Mouse (Mus musculus) neural tube, embryonic 11.5 days (tissue): ENCODE measurements around the gene Dnah2. TPM values are rescaled to one million over a fixed set of nuclear protein-coding genes. Genes with fewer than 3 reads are reported as not detected.

Experiments used
- ATAC-seq: fragments of 200-750 bp; cut with Nextera tagmentation; 2 replicates; pipeline ENCODE4 v1.8.0; 2017; ENCODE audit warnings: moderate number of reproducible peaks, mild to moderate bottlenecking, moderate TSS enrichment, moderate library complexity; ENCODE audit not compliant: insufficient read depth, low FRiP score, low TSS enrichment
- DNase-seq: peaks from one replicate; pipeline ENCODE4 v3.0.0-alpha.2; 2015; ENCODE audit warnings: low spot score
- H3K27ac ChIP-seq: fragments of 300-500 bp; sonication (generic); 2 replicates; pipeline ENCODE4 v1.5.1; 2014; ENCODE audit warnings: low read depth, mild to moderate bottlenecking, low read length
- H3K27me3 ChIP-seq: fragments of 300-500 bp; sonication (generic); 2 replicates; pipeline ENCODE4 v1.6.1; 2014; ENCODE audit warnings: mild to moderate bottlenecking, low read length, mixed read lengths; ENCODE audit not compliant: control insufficient read depth, insufficient read depth
- H3K36me3 ChIP-seq: fragments of 300-500 bp; sonication (generic); 2 replicates; pipeline ENCODE4 v1.6.1; 2014; ENCODE audit warnings: mild to moderate bottlenecking, low read length, moderate library complexity, mixed read lengths; ENCODE audit not compliant: control insufficient read depth, insufficient read depth
- H3K4me1 ChIP-seq: fragments of 300-500 bp; sonication (generic); 2 replicates; pipeline ENCODE4 v1.6.1; 2014; ENCODE audit warnings: low read length, mixed read lengths; ENCODE audit not compliant: control insufficient read depth, insufficient read depth
- H3K4me2 ChIP-seq: fragments of 300-500 bp; sonication (generic); 2 replicates; pipeline ENCODE4 v1.6.1; 2014; ENCODE audit warnings: low read depth, mild to moderate bottlenecking, moderate library complexity
- H3K4me3 ChIP-seq: fragments of 300-500 bp; sonication (generic); 2 replicates; pipeline ENCODE4 v1.5.1; 2014; ENCODE audit warnings: low read depth, low read length
- H3K9ac ChIP-seq: fragments of 300-500 bp; sonication (generic); 2 replicates; pipeline ENCODE4 v1.6.1; 2014; ENCODE audit warnings: mild to moderate bottlenecking, low read length
- H3K9me3 ChIP-seq: fragments of 300-500 bp; sonication (generic); 2 replicates; pipeline ENCODE4 v1.6.1; 2016; ENCODE audit warnings: low read length; ENCODE audit not compliant: control insufficient read depth
- WGBS: fragments of 180-500 bp; shearing (Covaris S2); extraction: QIAGEN DNeasy Blood & Tissue Kit; methylation state at CpG from one replicate; pipeline ENCODE4 v1.1.7; 2014; 5-methylcytosine and 5-hydroxymethylcytosine counted together
- polyA plus RNA-seq: library from polyadenylated mRNA; unstranded; fragments of >200 nt; fragmentation: Nextera tagmentation; extraction: Ambion mirVana; gene quantifications from 2 replicates; pipeline ENCODE4 v1.2.1, GENCODE M21; 2014

Gene Dnah2
- polyA plus RNA-seq, 1 experiment from 2014 or later, result 0.92 TPM

DNA sequence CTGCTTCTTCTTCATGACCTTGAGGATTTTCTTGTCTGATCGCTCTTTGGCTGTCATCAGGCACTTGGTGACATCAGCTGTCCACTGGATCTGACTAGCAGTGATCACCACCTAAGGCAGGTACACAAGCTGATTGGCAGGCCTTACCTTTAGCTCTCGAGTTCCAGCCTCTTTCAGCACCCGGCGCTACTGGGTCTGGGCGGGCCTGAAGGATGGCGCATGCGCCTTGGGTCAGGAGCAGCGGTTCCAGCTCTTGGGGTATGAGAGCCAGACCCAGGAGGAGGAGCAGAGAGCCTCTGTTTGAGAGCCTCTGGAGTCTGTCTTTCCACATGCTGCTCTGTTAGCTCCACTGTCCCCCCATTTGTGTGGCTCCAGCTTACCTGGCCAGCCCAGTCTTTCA lies 71.3 kb downstream of the Dnah2 start:
- no peaks in the 10 kb centered on the region for H3K36me3 ChIP-seq
- H3K9me3 ChIP-seq, result no peaks in the 10 kb centered on the region
- H3K9ac ChIP-seq, result no peak overlapping the region
- no peaks in the 10 kb centered on the region for H3K4me1 ChIP-seq
- H3K4me3 ChIP-seq, result no peak overlapping the region
- H3K27me3 ChIP-seq, result no peaks in the 10 kb centered on the region
- H3K4me2 ChIP-seq, result no peak overlapping the region
- no peak for DNase-seq
- H3K27ac ChIP-seq, result no peak overlapping the region
- WGBS, result 85% methylated on average over 8 of the region's 8 CpGs
- ATAC-seq, result no peak

- H3K36me3 ChIP-seq, result no peaks in the 10 kb centered on the region
- no peaks in the 10 kb centered on the region for H3K9me3 ChIP-seq
- no peak overlapping the region for H3K4me2 ChIP-seq
- 88% methylated on average over 10 of the region's 10 CpGs for WGBS
- H3K9ac ChIP-seq, result no peak overlapping the region
- no peak overlapping the region for H3K4me3 ChIP-seq
- ATAC-seq (no peak), DNase-seq (no peak)
- H3K4me1 ChIP-seq, result no peaks in the 10 kb centered on the region; the same call in 1 of the 2 replicates
- H3K27me3 ChIP-seq, result no peaks in the 10 kb centered on the region
- H3K27ac ChIP-seq, result no peak overlapping the region
Measured at GRCm38 (mm10) chr11:69476802-69477201, 72.1 kb downstream of the Dnah2 start.

- Histone ChIP-seq H3K4me1 (peaks cover 4% of the 10 kb centered on the region; the same call in 1 of the 2 replicates), H3K27ac (no peak overlapping the region), H3K4me2 (no peak overlapping the region), H3K9ac (no peak overlapping the region), H3K36me3 (no peaks in the 10 kb centered on the region), H3K27me3 (no peaks in the 10 kb centered on the region), H3K4me3 (no peak overlapping the region), H3K9me3 (no peaks in the 10 kb centered on the region)
- 51% methylated on average over 5 of the region's 5 CpGs for WGBS
- no peak for ATAC-seq
- no peak for DNase-seq
Measured at GRCm38 (mm10) chr11:69474737-69475136, 74.2 kb downstream of the Dnah2 start.

- 81% methylated on average over 5 of the region's 5 CpGs for WGBS
- Histone ChIP-seq H3K4me3 (no peak overlapping the region), H3K27ac (no peak overlapping the region), H3K4me1 (peaks cover 4% of the 10 kb centered on the region; the same call in 1 of the 2 replicates), H3K9me3 (no peaks in the 10 kb centered on the region), H3K4me2 (no peak overlapping the region), H3K36me3 (no peaks in the 10 kb centered on the region), H3K27me3 (no peaks in the 10 kb centered on the region), H3K9ac (no peak overlapping the region)
- DNase-seq (no peak), ATAC-seq (no peak)
Measured at GRCm38 (mm10) chr11:69472687-69473086, 76.2 kb downstream of the Dnah2 start.

DNA sequence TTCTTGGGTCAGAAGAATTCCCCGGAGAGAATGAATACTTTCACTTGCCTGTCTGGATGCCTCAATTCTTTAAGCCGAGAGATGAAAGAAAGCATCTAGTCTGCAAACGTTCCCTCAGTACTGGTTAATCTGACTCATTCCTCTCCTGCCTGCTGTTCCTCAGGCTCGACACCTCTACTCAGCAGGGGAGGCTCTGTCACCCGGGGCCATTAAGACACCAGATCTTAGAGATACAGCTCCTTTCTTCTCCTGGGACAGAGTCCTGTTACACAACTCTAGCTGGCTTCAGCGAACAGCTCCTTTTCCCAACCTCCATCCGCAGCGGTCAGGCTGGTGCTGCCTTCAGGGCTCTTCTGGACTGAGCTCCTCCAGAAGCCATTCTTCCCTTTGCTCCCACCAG lies 77.4 kb downstream of the Dnah2 start:
- Histone ChIP-seq H3K36me3 (no peaks in the 10 kb centered on the region), H3K4me2 (no peak overlapping the region), H3K27ac (no peak overlapping the region), H3K4me3 (no peak overlapping the region), H3K9me3 (no peaks in the 10 kb centered on the region), H3K9ac (no peak overlapping the region), H3K4me1 (peaks cover 4% of the 10 kb centered on the region; the same call in 1 of the 2 replicates), H3K27me3 (no peaks in the 10 kb centered on the region)
- WGBS, result 18% methylated on average over 8 of the region's 8 CpGs
- ATAC-seq (no peak), DNase-seq (no peak)

DNA sequence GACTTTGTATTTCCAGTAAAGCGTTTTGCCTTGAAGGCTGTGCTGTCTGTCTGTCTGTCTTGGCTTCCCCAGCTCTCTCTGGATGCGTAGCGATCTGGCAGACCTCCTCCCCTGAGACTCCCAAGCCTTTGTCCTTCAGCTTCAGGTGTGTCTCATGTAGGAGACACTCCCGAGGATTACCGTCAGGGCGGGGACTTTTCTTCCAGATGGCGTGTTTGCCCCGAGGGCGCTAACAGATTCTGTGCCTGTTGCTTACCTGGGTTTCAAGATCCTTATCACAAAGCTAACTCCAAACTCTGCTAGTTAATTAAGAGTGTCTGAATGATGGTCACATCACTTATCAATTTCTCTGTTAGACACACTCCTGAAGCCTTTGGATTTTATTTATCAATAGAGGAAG lies 79.6 kb downstream of the Dnah2 start:
- H3K27me3 ChIP-seq, result no peaks in the 10 kb centered on the region
- DNase-seq (no peak), ATAC-seq (no peak)
- no peak overlapping the region for H3K27ac ChIP-seq
- no peak overlapping the region for H3K9ac ChIP-seq
- H3K4me2 ChIP-seq, result no peak overlapping the region
- H3K9me3 ChIP-seq, result no peaks in the 10 kb centered on the region
- WGBS, result 93% methylated on average over 9 of the region's 9 CpGs
- no peaks in the 10 kb centered on the region for H3K36me3 ChIP-seq
- H3K4me1 ChIP-seq, result peaks cover 4% of the 10 kb centered on the region; the same call in 1 of the 2 replicates
- no peak overlapping the region for H3K4me3 ChIP-seq

DNA sequence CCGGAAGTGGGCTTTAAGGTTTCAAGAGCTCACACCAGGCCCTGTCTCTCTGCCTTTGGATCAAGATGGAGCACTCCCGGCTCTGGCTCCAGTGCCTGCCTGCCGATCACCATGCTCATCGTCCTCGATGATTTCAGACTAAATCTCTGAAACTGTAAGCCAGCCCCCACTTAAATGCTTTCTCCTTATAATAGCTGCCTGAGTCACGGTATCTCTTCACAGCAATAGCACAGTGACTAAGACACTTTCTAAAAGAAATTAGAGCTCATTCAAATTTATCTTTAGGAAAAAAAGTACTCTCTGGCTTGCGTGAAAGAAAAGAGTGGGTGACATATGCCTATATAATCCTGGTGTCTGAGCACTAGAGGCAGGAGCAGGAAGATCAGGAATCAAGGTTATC lies 84.9 kb downstream of the Dnah2 start:
- H3K4me2 ChIP-seq, result no peak overlapping the region
- no peak for ATAC-seq
- no peaks in the 10 kb centered on the region for H3K9me3 ChIP-seq
- no peaks in the 10 kb centered on the region for H3K4me1 ChIP-seq
- no peak overlapping the region for H3K9ac ChIP-seq
- DNase-seq, result no peak
- no peak overlapping the region for H3K27ac ChIP-seq
- no peaks in the 10 kb centered on the region for H3K27me3 ChIP-seq
- no peak overlapping the region for H3K4me3 ChIP-seq
- 95% methylated on average over 7 of the region's 7 CpGs for WGBS
- no peaks in the 10 kb centered on the region for H3K36me3 ChIP-seq

- Histone ChIP-seq H3K27me3 (no peaks in the 10 kb centered on the region), H3K9me3 (no peaks in the 10 kb centered on the region), H3K4me1 (peaks cover 7% of the 10 kb centered on the region; the same call in 1 of the 2 replicates), H3K27ac (no peak overlapping the region), H3K9ac (no peak overlapping the region), H3K4me3 (no peak overlapping the region), H3K36me3 (no peaks in the 10 kb centered on the region), H3K4me2 (no peak overlapping the region)
- DNase-seq (no peak), ATAC-seq (no peak)
- 89% methylated on average over 5 of the region's 5 CpGs for whole genome bisulfite sequencing
Measured at GRCm38 (mm10) chr11:69461568-69461967, 87.3 kb downstream of the Dnah2 start.

DNA sequence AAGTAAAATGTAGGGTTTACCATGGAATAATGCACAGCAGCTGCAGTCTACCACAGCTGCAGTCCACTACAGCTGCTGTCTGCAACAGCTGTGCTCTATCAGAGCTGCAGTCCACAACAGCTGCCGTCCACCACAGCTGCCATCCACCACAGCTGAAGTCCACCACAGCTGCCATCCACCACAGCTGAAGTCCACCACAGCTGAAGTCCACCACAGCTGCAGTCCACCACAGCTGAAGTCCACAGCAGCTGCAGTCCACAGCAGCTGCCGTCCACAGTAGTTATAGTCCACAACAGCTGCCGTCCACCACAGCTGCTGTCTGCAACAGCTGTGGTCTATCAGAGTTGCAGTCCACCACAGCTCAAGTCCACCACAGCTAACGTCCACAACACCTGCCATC lies 89.0 kb downstream of the Dnah2 start:
- 78% methylated on average over 4 of the region's 4 CpGs for WGBS
- ATAC-seq, result no peak
- H3K4me1 ChIP-seq, result peaks cover 7% of the 10 kb centered on the region; the same call in 1 of the 2 replicates
- no peaks in the 10 kb centered on the region for H3K36me3 ChIP-seq
- no peak overlapping the region for H3K4me3 ChIP-seq
- no peak overlapping the region for H3K4me2 ChIP-seq
- H3K27me3 ChIP-seq, result no peaks in the 10 kb centered on the region
- no peak overlapping the region for H3K9ac ChIP-seq
- H3K27ac ChIP-seq, result no peak overlapping the region
- H3K9me3 ChIP-seq, result no peaks in the 10 kb centered on the region
- no peak for DNase-seq
